Mouse (Mus musculus): ENCODE measurements around the gene Tdrd9.

DNA sequence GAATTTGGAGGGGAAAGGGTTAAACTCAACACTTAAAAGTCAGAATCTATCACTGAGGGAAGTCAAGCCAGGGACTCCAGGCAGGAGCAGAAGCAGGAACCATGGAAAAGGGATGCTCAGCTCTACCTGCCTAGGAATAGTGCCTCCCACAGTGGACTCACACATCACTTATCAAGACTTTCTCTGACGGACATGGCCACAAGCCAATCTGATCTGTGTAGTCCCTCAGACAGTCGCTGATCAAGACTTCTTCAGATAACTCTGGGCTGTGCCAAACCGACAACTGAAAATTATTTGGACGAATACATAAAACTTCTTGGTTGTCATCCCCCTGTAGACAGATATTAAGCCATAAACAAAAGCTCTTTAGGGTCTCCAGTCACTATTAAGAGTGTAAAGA is 1.3 kb upstream of the Tdrd9 start:
- TF ChIP-seq CTCF (IDR thresholded peaks at IDR 0.05; ENCODE audit: extremely low read depth, insufficient read depth, low read length) (no peak), POLR2A (IDR thresholded peaks at IDR 0.05; ENCODE audit: extremely low read depth, insufficient read depth, low read length) (no peak)

All from cortical plate, adult 2 months (tissue).